Mouse (Mus musculus): ENCODE measurements around the gene St6galnac5. TPM values are rescaled to one million over a fixed set of nuclear protein-coding genes. Genes with fewer than 3 reads are reported as not detected.

St6galnac5 gene
- polyA plus RNA-seq (2012; rRNA removed): 1.4 and 1.5 TPM in 2 replicates

DNA sequence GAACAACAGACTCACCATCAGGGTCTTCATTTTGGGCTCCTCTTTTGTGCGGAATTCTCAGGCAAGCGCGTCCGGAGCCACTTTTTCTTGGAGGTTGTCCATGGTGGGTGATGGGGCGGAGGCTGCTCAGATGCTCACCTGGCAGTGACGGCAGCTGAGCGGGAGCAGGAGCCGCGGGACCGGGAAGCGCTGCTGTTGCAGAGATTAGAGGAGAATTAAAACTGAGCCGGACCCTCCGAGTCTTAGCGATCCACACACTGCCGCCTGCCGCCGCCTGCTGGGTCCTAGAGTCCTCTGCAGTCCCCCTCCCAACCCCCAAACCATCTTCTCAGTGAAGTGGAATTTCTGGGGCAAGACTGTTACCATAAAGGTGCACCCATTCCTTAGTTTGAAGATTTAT is at the start of gene St6galnac5:
TSS of gene St6galnac5 (minus strand) at position 259 of the 400 bp plus-strand sequence.
- H3K4me1 ChIP-seq (ENCODE audit: control insufficient read depth, insufficient read depth, low read length): no peaks in the 10 kb centered on the region
- H3K27me3 ChIP-seq (replicated peaks; ENCODE audit: control insufficient read depth, insufficient read depth, low read length): peaks cover 1% of the 10 kb centered on the region; the same call in 1 of the 2 replicates
- no peak within 1 kb of the TSS for H3K27ac ChIP-seq (ENCODE audit: insufficient read depth, low read depth, low read length)
- DNase-seq: no peak
- peak within 1 kb of the TSS; percentile 40 for H3K4me3 ChIP-seq (ENCODE audit: insufficient read depth, low read depth, low read length)
- TF ChIP-seq CTCF (conservative IDR thresholded peaks at IDR 0.05; ENCODE audit: insufficient read depth, insufficient read length, low read depth, low read length) (no peak), POLR2A (IDR thresholded peaks at IDR 0.05; ENCODE audit: low read depth, low read length) (no peak)
- H3K36me3 ChIP-seq (ENCODE audit: control insufficient read depth, insufficient read depth, low read length): no peaks in the 10 kb centered on the region
- WGBS: 4% methylated on average over 17 of the region's 17 CpGs

DNA sequence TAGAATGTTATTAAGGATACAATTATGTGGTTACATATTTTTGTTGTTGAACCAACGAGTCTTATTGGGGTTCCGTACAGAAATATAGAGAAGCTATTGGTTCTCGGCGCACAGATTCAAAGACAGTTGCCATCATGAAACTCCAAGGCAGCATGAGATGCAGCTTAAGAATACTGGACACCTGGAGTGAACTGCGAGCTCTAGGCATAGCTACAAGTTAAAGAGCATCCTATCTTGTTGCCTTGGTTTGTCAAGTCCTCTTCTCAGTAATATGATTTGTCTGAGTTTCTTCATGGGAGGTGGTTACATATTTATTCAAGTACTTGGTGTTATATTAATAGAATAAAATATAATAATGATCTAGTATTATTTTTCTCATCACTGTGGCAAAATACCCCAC is 48.7 kb upstream of the St6galnac5 start:
- WGBS: 97% methylated on average over 5 of the region's 5 CpGs
- no peak for DNase-seq
- H3K27ac ChIP-seq (ENCODE audit: insufficient read depth, low read depth, low read length): no peak overlapping the region

DNA sequence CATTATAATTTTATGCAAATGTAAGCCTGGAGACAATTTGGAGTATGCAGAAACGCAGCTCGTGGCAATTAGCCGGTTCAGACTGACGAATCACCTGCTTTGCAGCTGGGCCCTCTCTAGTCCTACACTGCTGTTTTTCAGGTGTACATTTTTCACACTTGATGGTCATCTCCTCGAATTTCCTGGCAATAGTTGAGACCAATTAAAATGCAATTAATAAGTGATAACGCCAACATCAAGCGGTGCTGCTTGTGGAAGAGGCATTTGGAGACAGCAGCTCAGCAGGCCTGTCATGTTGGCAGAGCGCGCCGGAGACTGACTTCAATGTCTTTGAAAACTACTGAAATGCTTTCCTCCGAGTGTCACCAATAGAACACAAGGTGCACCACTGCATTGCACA is 42.0 kb upstream of the St6galnac5 start:
- no peak overlapping the region for H3K27ac ChIP-seq (ENCODE audit: insufficient read depth, low read depth, low read length)
- no peak overlapping the region for H3K4me3 ChIP-seq (ENCODE audit: insufficient read depth, low read depth, low read length)
- no peaks in the 10 kb centered on the region for H3K36me3 ChIP-seq (ENCODE audit: control insufficient read depth, insufficient read depth, low read length)
- WGBS: 87% methylated on average over 11 of the region's 11 CpGs
- H3K27me3 ChIP-seq (replicated peaks; ENCODE audit: control insufficient read depth, insufficient read depth, low read length): no peaks in the 10 kb centered on the region
- H3K4me1 ChIP-seq (ENCODE audit: control insufficient read depth, insufficient read depth, low read length): no peaks in the 10 kb centered on the region
- no peak for TF ChIP-seq CTCF (conservative IDR thresholded peaks at IDR 0.05; ENCODE audit: insufficient read depth, insufficient read length, low read depth, low read length)
- TF ChIP-seq POLR2A (IDR thresholded peaks at IDR 0.05; ENCODE audit: low read depth, low read length): no peak
- DNase-seq: no peak

More for the DNA sequence above, 48.7 kb upstream of the St6galnac5 start:
- Histone ChIP-seq H3K4me3 (ENCODE audit: insufficient read depth, low read depth, low read length) (no peak overlapping the region), H3K36me3 (ENCODE audit: control insufficient read depth, insufficient read depth, low read length) (no peaks in the 10 kb centered on the region), H3K4me1 (ENCODE audit: control insufficient read depth, insufficient read depth, low read length) (no peaks in the 10 kb centered on the region), H3K27me3 (replicated peaks; ENCODE audit: control insufficient read depth, insufficient read depth, low read length) (no peaks in the 10 kb centered on the region)
- no peak for TF ChIP-seq CTCF (conservative IDR thresholded peaks at IDR 0.05; ENCODE audit: insufficient read depth, insufficient read length, low read depth, low read length)
- TF ChIP-seq POLR2A (IDR thresholded peaks at IDR 0.05; ENCODE audit: low read depth, low read length): no peak

DNA sequence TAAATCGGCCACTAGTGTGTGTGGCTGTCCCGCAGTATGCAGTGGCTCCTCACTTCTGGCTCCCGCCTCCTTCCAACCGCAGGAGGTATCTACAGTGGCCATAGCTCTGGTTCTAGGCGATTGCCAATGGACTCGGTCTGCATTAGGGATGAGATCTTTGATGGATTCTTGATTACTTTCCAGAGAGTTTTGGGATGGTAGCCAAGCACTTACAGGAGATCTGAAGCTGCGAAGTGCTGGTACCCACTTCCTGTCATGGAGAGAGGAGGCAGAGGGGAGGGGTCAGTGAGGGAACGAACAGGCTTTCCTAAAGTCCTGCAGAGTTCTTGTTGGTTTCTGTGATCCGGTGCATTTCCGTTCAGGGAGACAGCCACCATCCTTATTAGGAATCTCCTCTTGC is 36.0 kb upstream of the St6galnac5 start:
- Histone ChIP-seq H3K36me3 (ENCODE audit: control insufficient read depth, insufficient read depth, low read length) (no peaks in the 10 kb centered on the region), H3K4me3 (ENCODE audit: insufficient read depth, low read depth, low read length) (no peak overlapping the region), H3K27me3 (replicated peaks; ENCODE audit: control insufficient read depth, insufficient read depth, low read length) (no peaks in the 10 kb centered on the region), H3K4me1 (ENCODE audit: control insufficient read depth, insufficient read depth, low read length) (no peaks in the 10 kb centered on the region), H3K27ac (ENCODE audit: insufficient read depth, low read depth, low read length) (no peak overlapping the region)
- no peak for DNase-seq
- WGBS: 66% methylated on average over 10 of the region's 10 CpGs
- no peak for TF ChIP-seq POLR2A (IDR thresholded peaks at IDR 0.05; ENCODE audit: low read depth, low read length)
- TF ChIP-seq CTCF (conservative IDR thresholded peaks at IDR 0.05; ENCODE audit: insufficient read depth, insufficient read length, low read depth, low read length): no peak

DNA sequence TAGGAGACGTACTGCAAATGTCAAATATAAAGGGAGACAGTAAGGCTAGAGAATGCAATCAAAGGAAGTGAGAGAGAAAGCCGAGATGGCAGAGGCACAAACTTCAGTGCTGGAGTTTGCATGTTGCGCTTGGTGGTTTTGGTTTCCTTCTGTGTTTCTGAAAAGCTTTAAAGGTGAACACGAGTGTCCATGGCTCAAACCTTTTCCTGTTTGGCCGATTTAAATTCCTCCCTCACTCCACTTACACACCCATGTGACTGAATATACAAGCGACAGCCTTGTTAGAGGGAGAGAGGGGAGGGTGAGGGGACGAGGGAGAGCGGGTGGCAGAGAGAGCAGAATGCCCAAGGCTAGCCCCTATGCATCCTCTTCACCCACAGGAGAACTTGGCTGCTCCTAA is 34.3 kb upstream of the St6galnac5 start:
- 52% methylated on average over 8 of the region's 8 CpGs for WGBS
- TF ChIP-seq POLR2A (IDR thresholded peaks at IDR 0.05; ENCODE audit: low read depth, low read length) (no peak), CTCF (conservative IDR thresholded peaks at IDR 0.05; ENCODE audit: insufficient read depth, insufficient read length, low read depth, low read length) (no peak)
- Histone ChIP-seq H3K36me3 (ENCODE audit: control insufficient read depth, insufficient read depth, low read length) (no peaks in the 10 kb centered on the region), H3K27ac (ENCODE audit: insufficient read depth, low read depth, low read length) (no peak overlapping the region), H3K27me3 (replicated peaks; ENCODE audit: control insufficient read depth, insufficient read depth, low read length) (no peaks in the 10 kb centered on the region), H3K4me1 (ENCODE audit: control insufficient read depth, insufficient read depth, low read length) (no peaks in the 10 kb centered on the region), H3K4me3 (ENCODE audit: insufficient read depth, low read depth, low read length) (no peak overlapping the region)
- DNase-seq: no peak

DNA sequence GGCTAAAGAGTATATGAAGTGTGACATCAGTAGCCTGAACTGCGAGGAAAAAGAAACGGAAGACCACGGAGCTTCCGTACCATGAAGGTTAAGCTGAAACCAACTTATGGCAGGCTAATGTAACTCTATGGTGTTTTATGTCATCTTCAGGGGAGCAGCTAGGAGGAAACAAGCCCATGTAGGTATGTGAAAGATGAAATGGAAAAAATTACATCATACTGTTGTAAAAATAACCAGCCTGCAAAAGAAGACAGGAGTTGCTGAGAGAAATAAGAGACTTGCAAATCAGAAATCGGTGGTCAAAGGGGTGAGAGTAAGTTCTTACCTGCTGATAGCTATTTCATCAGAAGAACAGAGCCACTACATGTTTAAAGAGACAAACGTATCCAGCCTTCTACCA is 24.8 kb upstream of the St6galnac5 start:
- no peak overlapping the region for H3K4me3 ChIP-seq (ENCODE audit: insufficient read depth, low read depth, low read length)
- H3K27me3 ChIP-seq (replicated peaks; ENCODE audit: control insufficient read depth, insufficient read depth, low read length): no peaks in the 10 kb centered on the region
- H3K27ac ChIP-seq (ENCODE audit: insufficient read depth, low read depth, low read length): no peak overlapping the region
- no peaks in the 10 kb centered on the region for H3K36me3 ChIP-seq (ENCODE audit: control insufficient read depth, insufficient read depth, low read length)
- DNase-seq: no peak
- no peaks in the 10 kb centered on the region for H3K4me1 ChIP-seq (ENCODE audit: control insufficient read depth, insufficient read depth, low read length)
- no peak for TF ChIP-seq POLR2A (IDR thresholded peaks at IDR 0.05; ENCODE audit: low read depth, low read length)
- TF ChIP-seq CTCF (conservative IDR thresholded peaks at IDR 0.05; ENCODE audit: insufficient read depth, insufficient read length, low read depth, low read length): no peak
- WGBS: 83% methylated on average over 6 of the region's 6 CpGs

DNA sequence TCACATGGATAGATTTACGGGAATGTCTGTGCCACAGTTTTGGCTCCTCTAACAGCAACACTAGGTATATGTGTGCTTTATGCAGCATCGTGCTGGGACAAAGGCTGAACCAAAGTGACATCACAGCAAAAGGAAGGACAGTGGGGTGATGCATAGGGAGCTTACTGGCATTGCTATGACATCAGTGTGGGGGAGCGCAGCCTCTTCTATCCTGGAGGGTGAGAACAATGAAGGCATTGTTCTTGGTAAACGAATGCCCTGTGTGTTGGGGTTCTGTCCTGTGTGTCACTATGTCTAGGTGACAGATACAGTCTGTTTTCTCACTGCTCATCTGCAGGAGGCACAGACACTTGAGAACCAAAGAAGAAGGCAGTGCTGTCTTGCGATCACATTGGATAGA is 16.9 kb upstream of the St6galnac5 start:
- TF ChIP-seq POLR2A (IDR thresholded peaks at IDR 0.05; ENCODE audit: low read depth, low read length): no peak
- TF ChIP-seq CTCF (conservative IDR thresholded peaks at IDR 0.05; ENCODE audit: insufficient read depth, insufficient read length, low read depth, low read length): no peak
- H3K4me1 ChIP-seq (ENCODE audit: control insufficient read depth, insufficient read depth, low read length): no peaks in the 10 kb centered on the region
- no peak for DNase-seq
- H3K27ac ChIP-seq (ENCODE audit: insufficient read depth, low read depth, low read length): no peak overlapping the region
- no peaks in the 10 kb centered on the region for H3K36me3 ChIP-seq (ENCODE audit: control insufficient read depth, insufficient read depth, low read length)
- H3K27me3 ChIP-seq (replicated peaks; ENCODE audit: control insufficient read depth, insufficient read depth, low read length): no peaks in the 10 kb centered on the region
- 74% methylated on average over 5 of the region's 5 CpGs for WGBS
- no peak overlapping the region for H3K4me3 ChIP-seq (ENCODE audit: insufficient read depth, low read depth, low read length)
